Mouse (Mus musculus): ENCODE data around the gene Sox8. TPM values are rescaled to one million over a fixed set of nuclear protein-coding genes. Genes with fewer than 3 reads are reported as not detected.

Gene Sox8
- total RNA-seq (2018; cell fraction: chromatin; rRNA removed): not detected
- not detected for total RNA-seq (2018; cell fraction: cytosol; rRNA removed)
- total RNA-seq (2018; cell fraction: nucleus; rRNA removed): not detected
- not detected in 3 replicates for polyA plus RNA-seq (2018)

DNA sequence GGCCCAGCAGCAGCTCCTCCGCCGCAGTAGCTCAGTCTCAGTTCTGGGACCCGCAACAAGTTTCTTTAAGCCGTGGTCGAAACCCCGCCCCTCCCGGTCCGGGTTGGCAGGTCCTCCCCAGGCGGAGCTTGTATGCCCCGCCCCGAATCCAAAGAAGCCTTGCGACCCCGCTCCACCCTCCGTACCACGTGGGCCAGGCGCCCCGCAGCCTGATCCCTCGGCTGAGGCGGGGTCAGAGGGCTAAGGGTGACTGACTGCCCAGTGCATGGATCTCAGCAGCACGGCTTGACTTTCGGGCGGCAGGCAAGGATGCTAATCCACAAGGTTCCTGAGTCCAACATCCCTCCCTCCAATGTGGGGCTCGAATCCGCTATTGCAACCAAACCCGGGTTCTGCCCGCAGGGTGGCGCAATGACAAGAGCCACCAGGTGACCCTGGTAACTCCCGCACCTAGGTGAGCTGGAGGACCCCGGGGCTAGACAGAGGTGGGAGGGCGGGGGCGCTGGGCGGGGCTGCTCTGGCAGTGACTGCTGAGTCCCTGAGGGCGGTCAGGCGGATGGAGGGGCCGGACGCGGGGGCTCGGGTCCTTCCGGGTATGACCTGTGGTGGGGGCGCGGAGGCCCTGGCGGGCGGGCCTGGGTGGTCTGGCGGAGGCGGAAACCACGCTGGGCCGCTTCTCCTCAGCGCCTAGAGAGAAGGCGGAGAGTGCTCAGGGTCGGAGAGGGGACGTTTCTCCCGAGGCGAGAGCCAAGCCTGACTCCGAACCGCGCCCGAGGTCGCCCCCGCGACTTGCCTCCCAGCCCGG lies at the start of gene Sox8:
Sox8 (minus strand) TSS at position 39 of the 805 bp plus-strand sequence.
- Histone ChIP-seq H3K27ac (no peak within 1 kb of the TSS), H3K36me3 (ENCODE audit: inconsistent target) (no peaks in the 10 kb centered on the region), H3K79me2 (ENCODE audit: inconsistent target) (no peaks in the 10 kb centered on the region), H3K4me3 (ENCODE audit: inconsistent target) (no peak within 1 kb of the TSS)
- 2% methylated on average over 57 of the region's 61 CpGs for WGBS (ENCODE audit: missing documents)

DNA sequence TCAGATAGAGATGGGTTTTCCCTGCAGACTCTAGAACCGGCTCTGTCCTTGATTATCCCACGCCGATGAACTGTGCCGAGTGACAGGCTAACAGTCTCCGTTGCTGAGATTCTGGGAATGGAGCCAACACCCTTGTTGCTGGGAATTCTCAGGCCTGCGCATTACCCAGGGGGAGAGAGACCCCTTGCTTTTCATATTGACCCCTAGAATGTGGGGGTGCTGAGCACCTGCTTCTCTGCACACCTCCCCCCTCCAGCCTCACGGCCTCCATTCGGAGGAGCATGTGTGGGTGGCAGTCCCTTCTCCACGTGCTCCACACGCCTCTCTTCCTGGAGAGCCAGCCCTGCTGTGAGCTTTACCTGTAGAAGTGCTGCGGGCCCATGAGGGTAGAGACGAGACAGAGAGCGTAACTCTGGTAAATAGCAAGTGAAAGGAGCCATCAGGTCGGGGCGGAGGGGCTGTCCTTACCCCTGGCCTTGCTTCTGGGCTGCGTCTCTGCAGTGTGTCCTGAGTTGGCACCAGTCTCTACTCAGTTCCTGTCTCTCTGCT lies 48.1 kb upstream of the Sox8 start:
- Histone ChIP-seq H3K27ac (no peak overlapping the region), H3K36me3 (ENCODE audit: inconsistent target) (no peaks in the 10 kb centered on the region), H3K79me2 (ENCODE audit: inconsistent target) (no peaks in the 10 kb centered on the region), H3K4me3 (ENCODE audit: inconsistent target) (no peak overlapping the region)
- WGBS (ENCODE audit: missing documents): 95% methylated on average over 16 of the region's 16 CpGs

DNA sequence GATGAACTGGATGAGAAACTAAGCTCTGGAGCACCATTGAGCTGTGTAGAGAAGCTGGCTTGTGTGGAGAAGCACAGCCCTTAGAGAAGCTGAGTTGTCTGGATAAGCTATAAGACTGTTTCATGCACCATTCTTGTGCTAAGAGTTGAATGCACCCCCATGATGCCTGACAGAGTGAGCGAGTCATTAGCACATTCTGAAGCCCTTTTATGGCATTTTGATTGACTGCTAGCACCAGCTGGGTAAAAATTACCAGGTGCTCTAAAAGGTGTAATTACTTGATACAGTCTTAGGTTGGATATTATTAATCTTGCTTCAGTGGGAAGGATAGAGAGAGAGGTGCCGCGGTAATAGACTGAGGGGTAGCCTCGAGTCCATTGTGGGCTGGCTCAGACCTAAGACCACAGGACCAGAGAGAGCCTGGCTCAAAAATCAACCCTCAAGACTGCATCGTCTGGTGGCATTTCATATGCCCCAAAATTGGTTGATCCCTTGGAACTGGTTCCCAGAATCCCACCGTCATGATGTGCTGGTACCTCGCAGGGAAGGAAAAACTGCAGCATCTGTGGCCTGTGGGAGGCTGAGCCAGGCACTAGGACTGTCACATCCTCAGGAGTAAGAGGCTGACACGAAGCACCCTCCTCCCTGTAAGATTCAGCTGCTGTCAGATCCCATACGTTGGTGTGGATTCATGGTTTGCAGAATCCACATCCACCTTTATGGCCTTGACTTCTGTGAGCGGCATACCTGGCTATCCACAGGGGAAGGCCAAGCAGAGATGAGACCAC lies 44.4 kb upstream of the Sox8 start:
- no peak overlapping the region for H3K4me3 ChIP-seq (ENCODE audit: inconsistent target)
- H3K79me2 ChIP-seq (ENCODE audit: inconsistent target): no peaks in the 10 kb centered on the region
- H3K27ac ChIP-seq: no peak overlapping the region
- WGBS (ENCODE audit: missing documents): 90% methylated on average over 10 of the region's 10 CpGs
- H3K36me3 ChIP-seq (ENCODE audit: inconsistent target): no peaks in the 10 kb centered on the region

GRCm38 (mm10) chr17:25613323-25613722 lies 42.8 kb upstream of the Sox8 start:
- Histone ChIP-seq H3K36me3 (ENCODE audit: inconsistent target) (no peaks in the 10 kb centered on the region), H3K79me2 (ENCODE audit: inconsistent target) (no peaks in the 10 kb centered on the region)

DNA sequence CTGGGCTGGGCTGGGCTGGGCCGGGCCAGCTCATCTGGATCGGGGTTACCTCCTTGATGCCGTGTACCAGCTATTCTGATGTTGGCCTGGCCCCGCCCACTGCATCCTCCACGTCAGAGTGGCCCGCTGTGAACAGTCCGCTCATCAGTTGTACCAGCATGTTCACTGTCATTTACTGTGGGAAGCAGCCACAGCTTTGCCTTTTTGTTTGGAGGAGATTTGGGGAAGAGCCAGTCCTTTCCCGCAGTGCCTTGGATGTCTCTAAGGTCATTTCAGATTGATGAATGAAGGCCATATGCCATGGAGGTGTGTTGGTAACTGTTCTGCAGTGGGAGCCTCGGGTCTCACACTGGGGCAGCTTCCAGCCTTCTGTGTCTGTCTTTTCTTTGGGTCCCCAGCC lies 42.1 kb upstream of the Sox8 start:
- WGBS (ENCODE audit: missing documents): 98% methylated on average over 9 of the region's 9 CpGs
- no peaks in the 10 kb centered on the region for H3K79me2 ChIP-seq (ENCODE audit: inconsistent target)

More at GRCm38 (mm10) chr17:25613323-25613722, 42.8 kb upstream of the Sox8 start:
- Histone ChIP-seq H3K27ac (no peak overlapping the region), H3K4me3 (ENCODE audit: inconsistent target) (no peak overlapping the region)
- WGBS (ENCODE audit: missing documents): 97% methylated on average over 6 of the region's 6 CpGs

GRCm38 (mm10) chr17:25610151-25610550 lies 39.7 kb upstream of the Sox8 start:
- H3K27ac ChIP-seq: no peak overlapping the region
- 92% methylated on average over 9 of the region's 9 CpGs for WGBS (ENCODE audit: missing documents)
- no peaks in the 10 kb centered on the region for H3K79me2 ChIP-seq (ENCODE audit: inconsistent target)
- H3K36me3 ChIP-seq (ENCODE audit: inconsistent target): no peaks in the 10 kb centered on the region
- H3K4me3 ChIP-seq (ENCODE audit: inconsistent target): no peak overlapping the region

More for the DNA sequence above, 42.1 kb upstream of the Sox8 start:
- Histone ChIP-seq H3K27ac (no peak overlapping the region), H3K4me3 (ENCODE audit: inconsistent target) (no peak overlapping the region), H3K36me3 (ENCODE audit: inconsistent target) (no peaks in the 10 kb centered on the region)

DNA sequence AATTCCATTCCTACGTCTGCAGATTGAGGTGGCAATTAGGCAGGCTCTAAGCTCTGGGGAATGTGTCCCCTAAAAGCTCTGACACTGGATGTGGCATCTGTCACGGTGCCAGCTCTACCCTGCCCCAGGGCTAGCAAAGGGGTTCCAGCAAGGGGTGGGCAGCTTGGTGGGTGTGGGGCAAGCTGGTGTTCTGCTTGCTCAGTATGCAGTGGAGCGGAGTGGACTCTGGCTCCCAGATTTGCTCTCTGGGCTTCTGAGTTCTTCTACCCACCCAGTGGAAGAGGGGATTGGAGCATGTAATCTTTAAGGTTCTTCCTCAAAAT lies 39.0 kb upstream of the Sox8 start:
- 98% methylated on average over 3 of the region's 3 CpGs for WGBS (ENCODE audit: missing documents)
- Histone ChIP-seq H3K4me3 (ENCODE audit: inconsistent target) (no peak overlapping the region), H3K27ac (no peak overlapping the region), H3K79me2 (ENCODE audit: inconsistent target) (no peaks in the 10 kb centered on the region), H3K36me3 (ENCODE audit: inconsistent target) (no peaks in the 10 kb centered on the region)

GRCm38 (mm10) chr17:25608821-25609505 lies 38.5 kb upstream of the Sox8 start:
- WGBS (ENCODE audit: missing documents): 95% methylated on average over 9 of the region's 10 CpGs
- no peak overlapping the region for H3K27ac ChIP-seq
- H3K36me3 ChIP-seq (ENCODE audit: inconsistent target): no peaks in the 10 kb centered on the region
- H3K79me2 ChIP-seq (ENCODE audit: inconsistent target): no peaks in the 10 kb centered on the region
- no peak overlapping the region for H3K4me3 ChIP-seq (ENCODE audit: inconsistent target)

DNA sequence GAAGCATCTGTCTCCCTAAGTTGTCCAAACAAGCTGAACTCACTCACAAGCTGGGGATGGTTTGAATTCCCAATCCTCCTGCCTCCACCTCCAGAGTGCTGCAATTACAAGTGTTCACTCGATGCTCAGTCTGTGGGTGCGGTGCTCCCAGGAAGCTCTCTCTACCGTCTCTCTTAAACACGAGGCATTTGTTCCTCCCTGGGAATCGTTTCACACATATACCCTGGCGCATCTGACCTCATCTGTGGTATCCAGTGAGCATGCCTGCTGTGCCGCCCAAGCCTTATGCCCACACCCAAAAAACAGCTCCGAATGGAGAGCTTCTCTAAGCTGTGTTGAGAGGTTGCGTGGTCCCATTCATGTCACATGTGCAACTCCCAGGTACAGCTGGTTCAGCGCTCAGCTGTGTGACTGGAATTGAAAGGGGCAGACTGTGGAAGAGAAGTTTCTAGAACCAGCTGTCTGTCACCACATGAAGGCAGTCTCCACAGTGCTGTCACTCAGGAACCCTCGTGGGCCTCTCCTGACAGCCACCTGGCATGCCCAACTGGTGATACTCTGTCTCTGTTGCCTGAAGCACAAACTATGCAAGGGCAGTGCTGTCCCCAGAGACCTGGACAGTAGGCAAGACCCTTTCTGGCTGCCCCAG lies 37.8 kb upstream of the Sox8 start:
- H3K27ac ChIP-seq: no peak overlapping the region
- H3K79me2 ChIP-seq (ENCODE audit: inconsistent target): no peaks in the 10 kb centered on the region
- H3K36me3 ChIP-seq (ENCODE audit: inconsistent target): no peaks in the 10 kb centered on the region
- WGBS (ENCODE audit: missing documents): 93% methylated on average over 11 of the region's 11 CpGs
- H3K4me3 ChIP-seq (ENCODE audit: inconsistent target): no peak overlapping the region

- no peaks in the 10 kb centered on the region for H3K79me2 ChIP-seq (ENCODE audit: inconsistent target)
- H3K36me3 ChIP-seq (ENCODE audit: inconsistent target): no peaks in the 10 kb centered on the region
- H3K27ac ChIP-seq: no peak overlapping the region
- H3K4me3 ChIP-seq (ENCODE audit: inconsistent target): no peak overlapping the region
- 44% methylated on average over 5 of the region's 5 CpGs for WGBS (ENCODE audit: missing documents)
Measured at GRCm38 (mm10) chr17:25604234-25604633, 33.7 kb upstream of the Sox8 start.

DNA sequence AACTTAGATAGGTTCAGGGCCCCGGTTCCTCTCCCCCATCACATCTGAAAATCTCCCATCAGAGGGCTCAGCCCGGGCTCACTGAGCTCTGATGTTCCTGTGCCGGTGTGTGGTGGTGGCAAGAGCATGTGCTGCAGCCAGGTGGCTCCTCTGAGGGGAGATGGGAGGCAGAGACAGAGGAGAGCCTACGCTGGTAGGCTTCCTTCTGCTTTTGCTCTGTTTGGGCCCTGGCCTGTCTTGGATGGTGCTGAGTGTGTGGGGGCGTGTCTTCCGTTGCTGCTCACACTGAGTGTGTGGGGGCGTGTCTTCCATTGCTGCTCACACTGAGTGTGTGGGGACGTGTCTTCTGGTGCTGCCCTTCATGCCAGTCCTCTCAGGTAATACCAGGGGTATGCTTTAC lies 31.9 kb upstream of the Sox8 start:
- H3K79me2 ChIP-seq (ENCODE audit: inconsistent target): no peaks in the 10 kb centered on the region
- H3K27ac ChIP-seq: no peak overlapping the region
- no peaks in the 10 kb centered on the region for H3K36me3 ChIP-seq (ENCODE audit: inconsistent target)
- H3K4me3 ChIP-seq (ENCODE audit: inconsistent target): no peak overlapping the region
- 71% methylated on average over 8 of the region's 8 CpGs for WGBS (ENCODE audit: missing documents)

GRCm38 (mm10) chr17:25597537-25597936 lies 27.1 kb upstream of the Sox8 start:
- H3K27ac ChIP-seq: no peak overlapping the region
- no peak overlapping the region for H3K4me3 ChIP-seq (ENCODE audit: inconsistent target)
- no peaks in the 10 kb centered on the region for H3K79me2 ChIP-seq (ENCODE audit: inconsistent target)
- WGBS (ENCODE audit: missing documents): 57% methylated on average over 3 of the region's 3 CpGs
- H3K36me3 ChIP-seq (ENCODE audit: inconsistent target): no peaks in the 10 kb centered on the region

- H3K4me3 ChIP-seq (ENCODE audit: inconsistent target): no peak overlapping the region
- 97% methylated on average over 5 of the region's 5 CpGs for WGBS (ENCODE audit: missing documents)
- H3K27ac ChIP-seq: no peak overlapping the region
- no peaks in the 10 kb centered on the region for H3K79me2 ChIP-seq (ENCODE audit: inconsistent target)
- no peaks in the 10 kb centered on the region for H3K36me3 ChIP-seq (ENCODE audit: inconsistent target)
Measured at GRCm38 (mm10) chr17:25595495-25595894, 25.0 kb upstream of the Sox8 start.
